Mouse (Mus musculus): ENCODE measurements around the gene Epha10. TPM values are rescaled to one million over a fixed set of nuclear protein-coding genes. Genes with fewer than 3 reads are reported as not detected.

Epha10 gene
- total RNA-seq, 2 experiments from 2014 or later = not detected

DNA sequence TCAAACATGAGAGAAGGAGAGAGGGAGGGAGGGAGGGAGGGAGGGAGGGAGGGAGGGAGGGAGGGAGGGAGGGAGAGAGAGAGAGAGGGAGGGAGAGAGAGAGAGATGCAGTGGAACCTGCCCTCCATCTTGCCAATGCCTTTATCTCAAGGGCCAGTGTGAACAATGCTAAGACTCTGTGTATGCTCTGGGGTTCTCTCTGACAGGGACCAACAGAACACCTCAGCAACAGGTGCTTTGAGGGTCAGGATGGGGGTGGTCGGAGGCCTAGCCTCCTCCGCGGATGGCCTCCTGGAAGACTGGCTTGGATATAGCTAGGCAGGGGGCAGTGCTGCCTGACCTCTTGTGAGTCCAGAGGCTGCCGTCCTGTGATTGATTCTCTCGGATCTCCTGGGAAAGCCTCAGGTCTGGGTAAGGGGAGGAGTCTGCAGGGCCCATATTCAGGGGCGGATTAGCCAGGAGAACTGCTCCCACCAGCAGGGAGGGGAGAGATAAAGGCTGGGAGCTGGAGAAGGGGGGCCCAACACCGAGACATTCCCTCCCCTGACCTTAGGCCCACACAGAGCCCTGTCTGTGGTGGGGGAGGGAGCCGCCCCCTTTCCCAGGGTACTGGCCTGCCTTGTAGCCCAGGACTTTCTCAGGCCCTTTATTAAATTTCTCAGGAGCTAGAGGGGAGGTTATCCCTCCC is 84.4 kb downstream of the Epha10 start:
- no peak for DNase-seq (ENCODE audit: low spot score)

Other genes with a start within 250 kb of the Epha10 start
- under 1 TPM; 0.31 to 0.39 TPM for gene Pou3f1, start 224.1 kb upstream of the Epha10 start, total RNA-seq (2021)
- gene Utp11, start 187.3 kb upstream of the Epha10 start, total RNA-seq (2021) = 10 to 100 TPM; 18.4 to 22.7 TPM
- gene Fhl3, start 180.2 kb upstream of the Epha10 start, total RNA-seq (2021) = 100 to 1,000 TPM; 271 to 315 TPM
- 10 to 100 TPM; 12.7 to 13.9 TPM for gene Sf3a3, start 166.1 kb upstream of the Epha10 start, total RNA-seq (2021)
- gene Inpp5b, start 139.0 kb upstream of the Epha10 start, total RNA-seq (2021) = 1 to 10 TPM; 7.4 to 8.1 TPM
- gene Mtf1, start 78.8 kb upstream of the Epha10 start, total RNA-seq (2021) = 10 to 100 TPM; 11.1 to 12.1 TPM
- 10 to 100 TPM; 10.4 to 11.9 TPM for gene Yrdc, start 30.2 kb upstream of the Epha10 start, total RNA-seq (2021)
- 10 to 100 TPM; 19.7 to 23.0 TPM for gene 1110065P20Rik, start 29.7 kb upstream of the Epha10 start, total RNA-seq (2021)
- gene Maneal, start 18.7 kb upstream of the Epha10 start, total RNA-seq (2021) = under 1 TPM; 0.23 to 0.52 TPM
- gene 9930104L06Rik, start 56.1 kb downstream of the Epha10 start, total RNA-seq (2021) = 1 to 10 TPM; 6.2 to 6.5 TPM
- under 1 TPM in 1 of 2 experiments, not detected in 1; 0.62 TPM for gene Cdca8, start 58.4 kb downstream of the Epha10 start, total RNA-seq (2021)
- under 1 TPM; 0.23 to 0.59 TPM for gene Rspo1, start 105.5 kb downstream of the Epha10 start, total RNA-seq (2021)
- 10 to 100 TPM; 30.8 to 31.1 TPM for gene Gnl2, start 135.7 kb downstream of the Epha10 start, total RNA-seq (2021)
- gene Dnali1, start 184.8 kb downstream of the Epha10 start, total RNA-seq (2021) = not detected
- 1 to 10 TPM; 4.8 TPM for gene Snip1, start 185.8 kb downstream of the Epha10 start, total RNA-seq (2021)
- 10 to 100 TPM; 11.6 TPM for gene Meaf6, start 204.2 kb downstream of the Epha10 start, total RNA-seq (2021)
- 1 to 10 TPM; 2.8 to 3.0 TPM for gene Zc3h12a, start 246.9 kb downstream of the Epha10 start, total RNA-seq (2021)

Measured in gastrocnemius, adult 18-20 months (tissue).